Mouse (Mus musculus) layer of hippocampus, postnatal 36 days (tissue): ENCODE data around the gene Nog. TPM values are rescaled to one million over a fixed set of nuclear protein-coding genes. Genes with fewer than 3 reads are reported as not detected.

Experiments used
- DNase-seq, 2 experiments: peaks; one replicate each; pipeline ENCODE4 v3.0.0; 2022
- total RNA-seq, 2 experiments: library from RNA; stranded (reverse); gene quantifications; 2 replicates each; pipeline ENCODE4 v1.2.3; 2021

The Nog gene
- total RNA-seq, 2 experiments from 2014 or later = 9.5 to 10.4 TPM

GRCm38 (mm10) chr11:89267520-89267919, 34.6 kb downstream of the Nog start:
- no peak for DNase-seq

GRCm38 (mm10) chr11:89265080-89265479, 37.1 kb downstream of the Nog start:
- DNase-seq = no peak

GRCm38 (mm10) chr11:89259338-89259915, 42.7 kb downstream of the Nog start:
- no peak for DNase-seq

GRCm38 (mm10) chr11:89257893-89258292, 44.2 kb downstream of the Nog start:
- DNase-seq = no peak

GRCm38 (mm10) chr11:89253973-89254372, 48.2 kb downstream of the Nog start:
- no peak for DNase-seq

Other genes starting within 250 kb of the Nog start
- gene Dgke, start 235.5 kb downstream of the Nog start, total RNA-seq = 10 to 100 TPM; 44.1 to 44.9 TPM
- gene Gm525, start 228.5 kb downstream of the Nog start, total RNA-seq = not detected